Comparison of ENCODE assay signal across 9 mouse cellular contexts in genomic region chr15:82274593-82274926, GRCm38 (mm10). TPM values are rescaled to one million over a fixed set of nuclear protein-coding genes. Genes with fewer than 3 reads are reported as not detected.
DNase-seq lines count a peak whose midpoint lies in the region; ATAC-seq and TF ChIP-seq lines count a peak whose summit lies in the region.
"Had no signal": no experiment of that assay in that cellular context is flagged by ENCODE, and none has a peak within 500 bp of the region (broad histone marks: within the 10 kb centered on the region; RNA-seq: fewer than 3 reads in every experiment).

Gene Sept3 (plus strand): TSS chr15:82274893.

- DNase-seq in layer of hippocampus, adult 2 months (ENCODE audit: low spot score in 2 of 2), result no peak
- no peak for DNase-seq in layer of hippocampus, adult 11-12 months (ENCODE audit: low spot score)
- no peak for DNase-seq in forebrain, embryonic 10.5 days (ENCODE audit: extremely low spot score, low spot score)
- DNase-seq in left cerebral cortex, adult 8-10 months (ENCODE audit: low spot score in 2 of 2), result no peak
- DNase-seq in right cerebral cortex, postnatal 36 days (ENCODE audit: low spot score in 2 of 2), result no peak
- no peak for DNase-seq in adrenal gland, adult 8-10 months
- DNase-seq in spleen, postnatal 10 days (ENCODE audit: low spot score in 2 of 2), result no peak
- DNase-seq: lung, adult 2 months had no signal

- no peaks in the 10 kb centered on the region for H3K9me3 ChIP-seq in forebrain, embryonic 10.5 days
- no peaks in the 10 kb centered on the region for H3K9me3 ChIP-seq in neural tube, embryonic 12.5 days

- peaks cover 32% of the 10 kb centered on the region for H3K36me3 ChIP-seq in forebrain, embryonic 10.5 days (replicated peaks)
- peaks cover 15% of the 10 kb centered on the region for H3K36me3 ChIP-seq in neural tube, embryonic 12.5 days

- H3K4me1 ChIP-seq in forebrain, embryonic 10.5 days, result peaks cover 56% of the 10 kb centered on the region
- H3K4me1 ChIP-seq in neural tube, embryonic 12.5 days, result peaks cover 38% of the 10 kb centered on the region

- peak within 1 kb of the TSS; percentile 76 for H3K4me2 ChIP-seq in neural tube, embryonic 12.5 days (replicated peaks)

- ATAC-seq in neural tube, embryonic 12.5 days (ENCODE audit: low FRiP score, low read depth), result peak; percentile 3; the same call in 1 of the 2 replicates

- peak within 1 kb of the TSS; percentile 86 for H3K4me3 ChIP-seq in layer of hippocampus, adult 2 months
- peak within 1 kb of the TSS; percentile 80 for H3K4me3 ChIP-seq in forebrain, embryonic 10.5 days
- peak within 1 kb of the TSS; percentile 76 for H3K4me3 ChIP-seq in neural tube, embryonic 12.5 days

- H3K27me3 ChIP-seq in forebrain, embryonic 10.5 days (ENCODE audit: poor library complexity, severe bottlenecking), result peaks cover 54% of the 10 kb centered on the region
- H3K27me3 ChIP-seq in neural tube, embryonic 12.5 days (replicated peaks), result peaks cover 21% of the 10 kb centered on the region

- H3K27ac ChIP-seq in layer of hippocampus, adult 2 months, result peak within 1 kb of the TSS; percentile 97
- H3K27ac ChIP-seq in forebrain, embryonic 10.5 days, result peak within 1 kb of the TSS; percentile 93
- H3K27ac ChIP-seq in neural tube, embryonic 12.5 days, result peak within 1 kb of the TSS; percentile 94

- TF ChIP-seq CTCF in layer of hippocampus, adult 2 months (conservative IDR thresholded peaks at IDR 0.05), result no peak

- 27% methylated on average over 6 of the region's 6 CpGs for whole genome bisulfite sequencing in forebrain, embryonic 10.5 days
- 30% methylated on average over 6 of the region's 6 CpGs for WGBS in neural tube, embryonic 12.5 days

- H3K9ac ChIP-seq in neural tube, embryonic 12.5 days, result peak within 1 kb of the TSS; percentile 92

RNA-seq across cellular contexts. Expression of gene Sept3, which starts in this region (rescaled TPM):
- 100 to 1,000 TPM; 652 to 661 TPM for total RNA-seq in layer of hippocampus, adult 2 months (2021)
- 62.1 and 62.5 TPM in 2 replicates for polyA plus RNA-seq in forebrain, embryonic 10.5 days (2016; fragmentation: Nextera tagmentation; extraction: Ambion mirVana)
- total RNA-seq in left cerebral cortex, adult 8-10 months (2022), result 100 to 1,000 TPM; 491 to 572 (median 530) TPM
- polyA plus RNA-seq in neural tube, embryonic 12.5 days (2016; fragmentation: Nextera tagmentation; extraction: Ambion mirVana), result 235 and 268 TPM in 2 replicates
- total RNA-seq in adrenal gland, adult 8-10 months (2022), result 1 to 10 TPM; 3.0 to 6.9 (median 3.5) TPM

Comparison
In these comparisons a context has a peak if more than half of its experiments do, and no peak if none do; other contexts are left out.
1. RNA of gene Sept3 (total RNA-seq): 652 to 661 TPM in layer of hippocampus, adult 2 months and 491 to 572 TPM in left cerebral cortex, adult 8-10 months; 3.0 to 6.9 TPM in adrenal gland, adult 8-10 months; every median in the first group is over 10 times any median in the second.
2. Peak in every context shown above with its lines, with median percentiles within 50 percentile points of each other: H3K27ac ChIP-seq and H3K4me3 ChIP-seq.